Mouse (Mus musculus) heart, postnatal 0 days (tissue): Measurements from ENCODE around the gene Ifnar1. TPM values are rescaled to one million over a fixed set of nuclear protein-coding genes. Genes with fewer than 3 reads are reported as not detected.

Experiments used
- ATAC-seq: fragments of 200-750 bp; cut with Nextera tagmentation; 2 replicates; pipeline ENCODE4 v1.8.0; 2017; ENCODE audit warnings: low read depth, moderate number of reproducible peaks, moderate library complexity; ENCODE audit not compliant: insufficient read depth
- DNase-seq: peaks from one replicate; pipeline ENCODE4 v3.0.0-alpha.2; 2016; ENCODE audit warnings: low spot score
- H3K27ac ChIP-seq: fragments of 300-500 bp; sonication (generic); 2 replicates; pipeline ENCODE4 v1.5.1; 2014; ENCODE audit warnings: low read depth, mild to moderate bottlenecking
- H3K27me3 ChIP-seq: fragments of 300-500 bp; sonication (generic); 2 replicates; pipeline ENCODE4 v1.6.1; 2014; ENCODE audit warnings: low read length, mixed read lengths; ENCODE audit not compliant: control insufficient read depth, insufficient read depth
- H3K36me3 ChIP-seq: fragments of 300-500 bp; sonication (generic); replicated peaks from 2 replicates; pipeline ENCODE4 v1.6.1; 2014; ENCODE audit warnings: low read length, mixed read lengths; ENCODE audit not compliant: control insufficient read depth, insufficient read depth
- H3K4me1 ChIP-seq: fragments of 300-500 bp; sonication (generic); 2 replicates; pipeline ENCODE4 v1.6.1; 2014; ENCODE audit warnings: antibody characterized with exemption; ENCODE audit not compliant: control insufficient read depth, insufficient read depth
- H3K4me2 ChIP-seq: fragments of 300-500 bp; sonication (generic); 2 replicates; pipeline ENCODE4 v1.6.1; 2014; ENCODE audit warnings: low read depth, mild to moderate bottlenecking, low read length, moderate library complexity
- H3K4me3 ChIP-seq: fragments of 300-500 bp; sonication (generic); 2 replicates; pipeline ENCODE4 v1.5.1; 2014; ENCODE audit warnings: low read depth, low read length
- H3K9ac ChIP-seq: fragments of 300-500 bp; sonication (generic); replicated peaks from 2 replicates; pipeline ENCODE4 v1.6.1; 2014; ENCODE audit warnings: low read depth, low read length, mixed read lengths
- H3K9me3 ChIP-seq: fragments of 300-500 bp; sonication (generic); replicated peaks from 2 replicates; pipeline ENCODE4 v1.6.1; 2016; ENCODE audit warnings: low read length; ENCODE audit not compliant: control insufficient read depth
- CTCF ChIP-seq: IDR thresholded peaks from 2 replicates; pipeline ENCODE4 v1.5.1; 2016; ENCODE audit warnings: antibody characterized with exemption, control low read depth, low read depth
- EP300 ChIP-seq: IDR thresholded peaks from 2 replicates; pipeline ENCODE4 v1.6.1; 2016; ENCODE audit warnings: antibody characterized with exemption, low read depth
- WGBS: fragments of 180-500 bp; shearing (Covaris S2); extraction: QIAGEN DNeasy Blood & Tissue Kit; methylation state at CpG from one replicate; pipeline ENCODE4 v1.1.7; 2014; 5-methylcytosine and 5-hydroxymethylcytosine counted together
- polyA plus RNA-seq: library from polyadenylated mRNA; unstranded; fragments of >200 nt; fragmentation: Nextera tagmentation; extraction: Ambion mirVana; gene quantifications from 2 replicates; pipeline ENCODE4 v1.2.1, GENCODE M21; 2015
- total RNA-seq: library from RNA; depleted of rRNA; stranded (reverse); fragments of >200 nt; gene quantifications from 2 replicates; pipeline ENCODE4 v1.2.3, GENCODE M21; 2014; ENCODE audit warnings: low replicate concordance

Ifnar1 gene
- total and polyA plus RNA-seq, 2 experiments from 2014 or later, result 24.0 to 32.6 TPM

GRCm38 (mm10) chr16:91464594-91465504, 20.2 kb upstream of the Ifnar1 start:
- ATAC-seq, result peak; percentile 93
- no peaks in the 10 kb centered on the region for H3K9me3 ChIP-seq
- DNase-seq, result peak; percentile 93
- H3K9ac ChIP-seq, result peak overlapping the region; percentile 54
- peak; percentile 79 for TF ChIP-seq EP300
- TF ChIP-seq CTCF, result no peak
- 1% methylated on average over 44 of the region's 44 CpGs for WGBS
- H3K4me1 ChIP-seq, result peaks cover 15% of the 10 kb centered on the region
- peak overlapping the region; percentile 87 for H3K27ac ChIP-seq
- no peaks in the 10 kb centered on the region for H3K36me3 ChIP-seq
- peak overlapping the region; percentile 56 for H3K4me3 ChIP-seq
- no peaks in the 10 kb centered on the region for H3K27me3 ChIP-seq
- peak overlapping the region; percentile 87 for H3K4me2 ChIP-seq

GRCm38 (mm10) chr16:91465505-91466240, 19.4 kb upstream of the Ifnar1 start:
- H3K4me3 ChIP-seq, result peak overlapping the region; percentile 56
- H3K9ac ChIP-seq, result peak overlapping the region; percentile 54
- H3K27ac ChIP-seq, result peak overlapping the region; percentile 87
- H3K27me3 ChIP-seq, result no peaks in the 10 kb centered on the region
- DNase-seq (no peak), ATAC-seq (no peak)
- no peak for TF ChIP-seq EP300
- TF ChIP-seq CTCF, result no peak
- peaks cover 15% of the 10 kb centered on the region for H3K4me1 ChIP-seq
- no peaks in the 10 kb centered on the region for H3K9me3 ChIP-seq
- 47% methylated on average over 13 of the region's 13 CpGs for WGBS
- H3K36me3 ChIP-seq, result no peaks in the 10 kb centered on the region
- peak overlapping the region; percentile 87 for H3K4me2 ChIP-seq

GRCm38 (mm10) chr16:91466566-91466965, 18.5 kb upstream of the Ifnar1 start:
- H3K27ac ChIP-seq, result peak overlapping the region; percentile 18; the same call in 1 of the 2 replicates
- ATAC-seq, result peak; percentile 42; the same call in 1 of the 2 replicates

GRCm38 (mm10) chr16:91470470-91470869, 14.6 kb upstream of the Ifnar1 start:
- no peak for ATAC-seq

More at GRCm38 (mm10) chr16:91466566-91466965, 18.5 kb upstream of the Ifnar1 start:
- H3K4me3 ChIP-seq, result no peak overlapping the region
- H3K4me1 ChIP-seq, result peaks cover 15% of the 10 kb centered on the region
- 51% methylated on average over 6 of the region's 6 CpGs for WGBS
- no peak overlapping the region for H3K9ac ChIP-seq
- H3K36me3 ChIP-seq, result no peaks in the 10 kb centered on the region
- peak; percentile 69; the same call in 1 of the 2 replicates for TF ChIP-seq EP300
- no peak for TF ChIP-seq CTCF
- H3K9me3 ChIP-seq, result no peaks in the 10 kb centered on the region
- peak; percentile 51 for DNase-seq
- no peaks in the 10 kb centered on the region for H3K27me3 ChIP-seq
- no peak overlapping the region; the same call in 1 of the 2 replicates for H3K4me2 ChIP-seq

GRCm38 (mm10) chr16:91471481-91471880, 13.6 kb upstream of the Ifnar1 start:
- 63% methylated on average over 6 of the region's 6 CpGs for WGBS
- ATAC-seq, result no peak

More at GRCm38 (mm10) chr16:91470470-91470869, 14.6 kb upstream of the Ifnar1 start:
- Histone ChIP-seq H3K4me3 (no peak overlapping the region), H3K9ac (no peak overlapping the region), H3K27me3 (no peaks in the 10 kb centered on the region), H3K4me1 (peaks cover 7% of the 10 kb centered on the region; the same call in 1 of the 2 replicates), H3K4me2 (no peak overlapping the region), H3K36me3 (no peaks in the 10 kb centered on the region), H3K9me3 (no peaks in the 10 kb centered on the region), H3K27ac (no peak overlapping the region)
- no peak for TF ChIP-seq CTCF
- no peak for TF ChIP-seq EP300
- no peak for DNase-seq
- WGBS, result 68% methylated on average over 3 of the region's 3 CpGs

More at GRCm38 (mm10) chr16:91471481-91471880, 13.6 kb upstream of the Ifnar1 start:
- H3K27me3 ChIP-seq, result no peaks in the 10 kb centered on the region
- no peak overlapping the region for H3K4me3 ChIP-seq
- H3K4me1 ChIP-seq, result peaks cover 4% of the 10 kb centered on the region; the same call in 1 of the 2 replicates
- no peak for DNase-seq
- TF ChIP-seq EP300, result no peak
- no peak for TF ChIP-seq CTCF
- H3K9me3 ChIP-seq, result no peaks in the 10 kb centered on the region
- no peak overlapping the region for H3K9ac ChIP-seq
- H3K36me3 ChIP-seq, result no peaks in the 10 kb centered on the region
- H3K27ac ChIP-seq, result no peak overlapping the region
- no peak overlapping the region for H3K4me2 ChIP-seq
